Mouse (Mus musculus) spleen, postnatal 36 days (tissue): ENCODE data around the gene Zmynd10.

Source experiments
- DNase-seq, 2 experiments: peaks; one replicate each; pipeline ENCODE4 v3.0.0; 2022; ENCODE audit warnings: low spot score in 2 of 2, mixed read lengths in 1 of 2

The Zmynd10 gene

GRCm38 (mm10) chr9:107579023-107579900, 32.2 kb downstream of the Zmynd10 start:
- no peak for DNase-seq

DNA sequence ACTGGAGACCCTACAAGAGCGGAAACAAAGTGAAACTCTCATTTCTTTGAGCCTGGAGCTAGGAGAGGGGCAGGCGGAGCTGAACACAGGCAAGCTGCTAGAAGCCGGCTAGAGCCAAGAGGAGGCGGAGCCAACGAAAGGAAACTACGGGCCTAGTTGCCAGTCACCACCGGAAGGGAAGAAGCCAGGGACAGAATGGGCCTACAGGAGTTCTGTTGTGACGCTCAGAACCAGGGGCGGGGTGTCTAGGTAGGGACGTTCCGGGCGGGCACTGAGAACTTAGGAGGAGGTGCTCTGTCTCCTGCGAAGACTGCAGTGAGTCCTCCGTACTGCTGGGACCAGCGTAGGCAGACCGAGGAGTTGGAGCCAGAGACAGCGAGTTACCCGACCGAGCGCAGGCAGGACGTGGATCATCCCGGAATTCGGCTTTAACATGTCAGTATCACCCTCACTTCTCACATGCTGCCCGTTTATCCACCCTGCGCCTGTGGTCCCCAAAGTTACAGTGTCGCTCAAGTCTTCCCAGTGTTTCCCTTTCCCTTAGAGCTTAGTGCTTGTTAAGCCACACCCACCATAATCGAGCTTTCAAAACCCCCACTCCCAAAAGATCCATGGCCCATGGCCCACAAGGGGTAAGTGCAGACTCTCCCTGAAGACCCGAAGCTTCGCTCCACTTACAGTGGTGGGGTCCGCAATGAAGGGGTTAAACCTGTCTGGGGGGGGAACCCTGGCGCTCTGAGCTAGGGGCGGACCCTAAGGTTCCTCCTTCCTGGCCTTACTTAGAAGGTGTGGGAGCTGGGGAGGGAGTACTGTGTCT, 33.6 kb downstream of the Zmynd10 start, which contains the start of gene Hyal3:
Gene Hyal3, plus strand, starts transcription at position 318 of the 817 bp plus-strand sequence.
- DNase-seq = peak; percentile 85 to 89

DNA sequence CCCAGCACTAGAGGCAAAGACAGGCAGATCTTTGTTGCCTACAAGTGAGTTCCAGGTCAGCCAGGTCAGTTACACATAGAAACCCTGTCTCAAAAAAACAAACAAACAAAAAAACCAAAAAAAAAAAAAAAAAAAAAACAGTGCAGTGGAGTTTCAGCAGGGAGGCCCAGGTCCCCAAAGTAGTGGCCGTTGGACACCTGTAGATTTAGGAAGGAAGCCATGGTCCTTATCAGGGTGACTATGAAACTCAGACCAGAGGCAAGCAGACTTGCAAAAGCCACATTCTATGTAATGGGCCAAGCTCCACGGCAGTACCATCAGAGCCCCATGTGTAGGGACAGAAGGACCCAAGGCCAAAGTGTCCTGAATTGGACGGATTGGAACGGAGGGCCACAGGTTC, 34.5 kb downstream of the Zmynd10 start:
- DNase-seq = no peak

DNA sequence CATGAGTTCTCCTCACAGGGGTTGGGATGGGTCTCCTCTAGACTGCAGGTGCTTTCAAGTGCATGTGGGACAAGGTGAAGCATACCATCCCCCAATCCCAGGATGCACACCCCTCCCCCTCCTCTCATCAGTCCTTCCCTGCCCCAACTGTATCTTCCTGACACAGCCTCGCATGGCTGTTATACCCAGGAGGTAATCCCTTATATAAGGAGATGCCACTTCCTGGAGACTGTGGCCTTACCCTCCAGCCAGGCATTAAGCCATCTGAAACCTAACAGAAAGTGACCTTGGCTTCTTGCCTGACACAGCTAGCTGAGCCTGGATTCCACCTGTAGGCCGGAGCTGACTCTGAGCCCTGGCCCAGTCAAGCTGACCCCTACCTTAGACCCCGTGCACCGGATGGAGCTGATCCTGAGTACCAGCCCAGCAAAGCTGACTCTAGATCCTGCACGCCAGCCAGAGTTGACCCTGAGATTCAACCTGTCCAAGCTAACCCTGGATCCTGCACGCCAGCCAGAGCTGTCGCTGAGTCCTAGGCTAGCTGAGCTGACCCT, 35.5 kb downstream of the Zmynd10 start:
- DNase-seq = no peak

DNA sequence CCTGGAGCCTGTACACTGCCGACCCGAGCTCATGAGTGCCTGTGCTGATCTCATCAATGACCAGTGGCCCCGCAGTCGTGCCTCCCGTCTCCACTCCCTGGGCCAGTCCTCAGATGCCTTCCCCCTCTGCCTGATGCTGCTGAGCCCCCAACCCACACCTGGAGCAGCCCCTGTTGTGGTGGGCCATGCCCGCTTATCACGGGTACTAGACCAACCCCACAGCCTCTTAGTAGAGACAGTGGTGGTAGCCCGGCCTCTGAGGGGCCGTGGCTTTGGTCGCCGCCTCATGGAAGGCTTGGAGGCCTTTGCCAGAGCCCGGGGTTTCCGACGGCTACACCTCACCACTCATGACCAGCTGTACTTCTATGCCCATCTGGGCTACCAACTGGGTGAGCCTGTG, 36.1 kb downstream of the Zmynd10 start:
- no peak for DNase-seq

DNA sequence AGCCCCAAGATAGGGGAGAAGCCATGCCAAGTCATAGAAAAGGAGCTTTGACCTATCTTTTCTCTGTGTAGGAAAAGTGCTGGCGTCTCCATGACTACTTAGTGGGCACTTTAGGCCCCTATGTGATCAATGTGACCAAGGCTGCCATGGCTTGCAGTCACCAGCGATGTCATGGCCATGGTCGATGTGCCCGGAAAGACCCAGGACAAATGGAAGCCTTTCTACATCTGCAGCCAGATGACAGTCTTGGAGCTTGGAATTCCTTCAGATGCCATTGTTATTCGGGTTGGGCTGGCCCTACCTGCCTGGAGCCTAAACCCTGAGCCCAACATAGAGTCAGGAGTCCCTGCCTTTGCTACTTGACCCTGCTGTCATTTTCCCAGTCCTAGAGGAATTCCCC, 39.4 kb downstream of the Zmynd10 start:
- no peak for DNase-seq

DNA sequence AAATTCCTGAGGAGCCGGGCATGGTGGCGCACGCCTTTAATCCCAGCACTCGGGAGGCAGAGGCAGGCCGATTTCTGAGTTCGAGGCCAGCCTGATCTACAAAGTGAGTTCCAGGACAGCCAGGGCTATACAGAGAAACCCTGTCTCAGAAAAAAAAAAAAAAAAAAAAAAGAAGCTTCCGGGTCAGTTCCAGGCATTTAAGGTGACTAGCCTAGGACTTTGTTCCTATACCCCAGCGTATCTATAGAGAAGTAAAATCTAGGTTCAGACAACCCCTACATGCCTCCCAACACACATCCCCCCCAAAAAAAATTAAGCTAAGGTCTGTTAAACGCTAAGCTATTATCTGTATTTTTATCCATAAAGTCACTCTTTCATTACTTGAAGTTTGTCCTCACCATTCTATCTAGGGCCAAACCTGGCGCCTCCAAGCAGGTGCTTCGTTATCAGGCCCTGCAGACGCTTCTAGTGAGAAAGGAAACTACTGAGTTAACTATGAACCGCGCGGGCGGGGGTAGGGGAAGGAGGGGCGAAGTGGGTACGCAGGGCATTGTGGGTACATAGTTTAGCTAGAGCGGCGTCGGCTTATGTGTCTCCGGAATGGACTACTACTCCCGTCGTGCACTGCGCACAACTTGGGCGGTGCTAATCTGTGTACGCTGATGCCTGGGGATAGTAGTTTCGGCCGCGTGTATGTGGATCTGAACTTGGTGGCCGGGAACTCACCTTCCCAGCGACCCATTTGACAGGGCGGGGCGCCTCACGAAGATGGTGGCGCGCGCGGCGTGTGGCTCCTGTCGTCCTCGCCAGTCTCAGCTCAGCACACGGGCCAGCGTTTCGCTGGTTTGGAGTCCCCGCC, 40.1 kb downstream of the Zmynd10 start, which contains the start of gene Ifrd2:
Gene Ifrd2, plus strand, starts transcription at position 669 of the 859 bp plus-strand sequence.
- DNase-seq = peak; percentile 99

DNA sequence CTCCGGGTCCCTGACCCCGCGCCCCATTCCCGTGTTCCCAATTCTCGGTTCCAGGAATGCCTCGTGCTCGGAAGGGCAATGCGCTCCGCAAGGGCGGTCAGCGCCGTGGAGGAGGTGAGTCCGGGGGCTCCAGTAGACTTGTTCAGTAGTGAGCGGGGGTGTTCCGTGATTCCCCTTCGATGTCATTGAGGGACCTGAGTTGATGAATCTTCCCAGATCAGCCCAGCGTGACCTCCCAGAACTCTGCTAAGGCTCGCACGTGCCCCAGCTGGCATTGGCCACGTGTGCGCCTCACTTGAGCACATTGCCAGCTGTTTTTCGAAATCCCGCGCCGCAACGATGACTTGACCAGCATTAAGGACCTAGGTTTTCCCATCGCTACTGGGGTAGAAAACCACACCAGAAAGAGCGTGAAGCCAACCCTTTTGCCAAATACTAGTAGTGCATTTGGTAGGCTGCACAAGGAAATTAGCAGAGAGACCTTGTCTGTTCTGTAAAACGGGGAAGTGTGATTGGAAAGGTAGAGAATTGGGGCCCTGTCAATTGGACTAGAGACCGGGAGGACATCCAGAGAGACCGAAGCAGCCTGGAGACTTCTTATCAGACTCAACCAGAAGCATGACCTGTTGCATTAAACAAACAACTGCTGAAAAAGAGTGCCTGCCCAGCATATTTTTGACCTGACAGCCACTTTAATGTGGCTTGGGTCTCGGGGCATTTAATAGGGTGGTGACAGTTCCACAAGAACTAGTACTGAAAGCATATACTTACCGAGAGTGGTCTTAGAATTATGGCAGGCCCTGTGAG, 40.9 kb downstream of the Zmynd10 start:
- DNase-seq = peak in 1 of 2 experiments; percentile 70

DNA sequence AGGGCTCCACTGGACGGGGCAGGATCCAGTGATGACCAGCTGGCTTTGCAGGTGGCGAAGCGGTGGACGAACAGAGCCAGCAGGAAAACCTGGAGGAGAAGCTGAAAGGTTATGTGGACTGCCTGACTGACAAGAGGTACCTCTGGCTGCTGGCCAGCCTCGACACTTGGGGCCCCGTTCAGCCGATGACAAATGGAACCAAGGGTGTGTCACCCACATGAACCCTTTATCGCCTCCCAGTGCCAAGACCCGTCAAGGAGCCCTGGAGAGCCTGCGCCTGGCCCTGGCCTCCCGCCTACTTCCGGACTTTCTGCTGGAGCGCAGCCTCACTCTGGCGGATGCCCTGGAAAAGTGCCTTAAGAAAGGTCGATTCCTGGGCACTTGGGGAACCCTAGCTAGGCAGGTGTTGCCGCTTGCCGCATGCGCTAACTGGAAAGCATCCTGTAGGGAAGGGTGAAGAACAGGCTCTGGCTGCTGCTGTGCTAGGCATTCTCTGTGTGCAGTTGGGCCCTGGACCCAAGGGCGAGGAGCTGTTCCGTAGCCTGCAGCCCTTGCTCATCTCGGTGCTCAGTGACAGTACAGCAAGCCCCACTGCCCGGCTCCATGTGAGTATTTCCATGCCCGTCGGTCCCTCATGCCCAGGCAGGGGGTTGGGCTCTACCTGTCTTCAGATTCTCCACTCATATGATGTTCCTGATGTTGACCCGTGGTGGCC, 43.1 kb downstream of the Zmynd10 start:
- peak; percentile 60 to 76 for DNase-seq

DNA sequence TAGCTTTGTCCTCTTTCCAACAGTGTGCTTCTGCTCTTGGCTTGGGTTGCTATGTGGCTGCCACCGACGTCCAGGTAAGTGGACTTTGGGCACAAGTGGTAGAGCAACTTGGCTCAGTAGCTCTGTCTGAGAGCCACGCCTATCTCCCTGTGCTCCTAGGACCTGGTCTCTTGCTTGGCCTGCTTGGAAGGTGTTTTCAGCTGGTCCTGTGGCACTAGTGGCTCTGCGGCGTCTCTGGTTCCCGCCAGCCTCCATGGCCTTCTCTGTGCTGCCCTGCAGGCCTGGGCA, 43.6 kb downstream of the Zmynd10 start:
- DNase-seq = no peak

GRCm38 (mm10) chr9:107593101-107593976, 46.2 kb downstream of the Zmynd10 start:
- DNase-seq = no peak

DNA sequence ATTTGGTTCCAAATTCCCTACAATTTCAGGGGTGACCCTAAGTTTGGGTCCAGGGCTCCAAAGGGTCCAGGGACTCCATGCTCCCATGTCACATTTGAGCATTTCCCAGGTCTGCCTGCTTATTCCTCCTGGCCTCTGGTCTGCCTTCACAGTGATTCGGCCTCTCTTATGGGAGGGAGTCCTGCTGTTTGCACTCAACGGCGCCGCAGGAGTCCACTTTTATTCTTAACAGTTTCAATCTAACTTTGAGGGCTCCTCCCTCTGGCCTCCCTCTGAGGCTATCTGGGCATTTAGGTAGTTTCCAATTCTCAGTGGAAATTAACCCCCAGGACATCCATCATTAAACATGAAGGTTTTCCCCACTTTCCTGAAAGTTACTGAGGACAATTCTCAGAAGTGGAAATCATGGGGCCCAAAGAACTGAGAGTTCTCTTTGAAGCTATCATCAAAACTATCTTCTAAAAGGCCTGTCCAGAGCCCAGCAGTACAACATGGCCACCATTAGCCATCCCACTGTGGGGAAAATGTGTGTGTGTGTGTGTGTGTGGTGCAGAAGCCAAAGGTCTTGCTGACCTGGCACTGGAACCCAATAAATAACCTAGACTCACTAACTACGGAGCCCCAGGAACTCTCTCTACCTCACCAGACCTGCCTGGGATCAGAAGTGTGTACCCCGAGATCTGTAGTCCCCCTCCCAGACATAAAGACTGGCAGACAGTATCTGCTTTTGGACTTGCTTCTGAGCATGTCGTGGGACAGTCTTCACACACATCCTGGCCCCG, 47.4 kb downstream of the Zmynd10 start:
- DNase-seq = no peak

DNA sequence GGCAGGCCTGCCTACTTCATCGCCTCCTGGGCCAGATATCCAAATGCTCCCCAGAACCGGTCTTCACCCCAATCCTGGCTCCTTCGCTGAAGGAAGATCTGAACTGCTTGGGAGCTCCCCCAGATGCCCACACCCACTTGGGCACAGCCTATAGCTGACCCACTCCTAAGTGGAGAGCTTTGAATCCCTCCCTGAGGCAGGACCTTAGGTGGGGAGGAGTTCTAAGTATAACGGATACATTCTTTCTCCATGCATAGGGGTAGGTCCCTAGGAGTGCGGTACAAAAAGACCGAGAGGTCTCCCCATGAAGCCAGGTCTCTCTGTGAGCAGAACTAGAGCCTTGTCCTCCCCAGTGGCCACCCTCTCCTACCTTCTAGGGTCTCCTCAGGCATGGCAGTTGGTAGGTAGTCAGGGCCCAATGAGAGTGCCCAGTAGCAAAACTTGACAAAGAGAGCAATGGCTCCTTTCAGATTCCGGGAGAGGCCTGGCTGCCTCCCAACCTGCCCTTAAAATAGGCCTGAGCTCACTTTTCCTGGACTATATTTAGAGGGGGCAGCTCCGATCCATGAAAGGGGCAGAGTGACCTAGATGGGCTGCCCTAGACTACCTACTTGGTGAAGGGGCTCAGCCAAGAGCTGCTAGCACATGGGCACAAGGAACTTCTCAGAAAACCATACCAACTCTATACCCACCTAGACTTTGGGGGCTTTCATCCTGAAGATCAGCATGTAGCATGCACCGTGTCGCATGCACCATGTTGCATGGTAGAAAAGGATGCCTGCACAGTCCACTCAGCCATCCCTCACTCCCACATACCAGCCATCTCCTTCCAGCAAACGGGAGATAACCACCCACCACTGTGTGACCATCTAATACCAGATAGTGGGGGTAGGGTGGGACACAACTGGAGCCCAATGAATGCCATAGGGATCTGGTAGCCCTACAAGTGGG, 49.8 kb downstream of the Zmynd10 start:
- no peak for DNase-seq

DNA sequence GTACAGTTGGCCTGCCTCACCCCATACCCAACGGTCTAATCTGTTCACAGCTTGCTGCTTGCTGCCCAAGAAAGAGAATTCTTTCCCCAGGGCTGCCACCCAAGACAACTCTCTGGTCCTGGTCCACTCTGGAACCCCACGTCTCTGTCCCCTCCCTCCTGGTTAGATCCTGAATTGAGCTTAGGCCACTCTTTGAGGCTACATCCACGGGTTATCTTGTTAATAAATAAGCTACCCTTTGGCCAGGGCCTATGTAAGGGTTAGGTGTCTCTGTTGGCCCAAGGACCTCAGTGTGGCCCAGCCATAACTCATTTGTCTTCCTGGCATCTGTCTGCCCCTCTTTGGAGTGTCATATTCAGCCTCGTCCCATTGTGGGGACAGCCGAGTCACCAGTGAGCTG, 51.3 kb downstream of the Zmynd10 start:
- no peak for DNase-seq

- no peak for DNase-seq
Observed at GRCm38 (mm10) chr9:107599433-107599832, 52.3 kb downstream of the Zmynd10 start.

DNA sequence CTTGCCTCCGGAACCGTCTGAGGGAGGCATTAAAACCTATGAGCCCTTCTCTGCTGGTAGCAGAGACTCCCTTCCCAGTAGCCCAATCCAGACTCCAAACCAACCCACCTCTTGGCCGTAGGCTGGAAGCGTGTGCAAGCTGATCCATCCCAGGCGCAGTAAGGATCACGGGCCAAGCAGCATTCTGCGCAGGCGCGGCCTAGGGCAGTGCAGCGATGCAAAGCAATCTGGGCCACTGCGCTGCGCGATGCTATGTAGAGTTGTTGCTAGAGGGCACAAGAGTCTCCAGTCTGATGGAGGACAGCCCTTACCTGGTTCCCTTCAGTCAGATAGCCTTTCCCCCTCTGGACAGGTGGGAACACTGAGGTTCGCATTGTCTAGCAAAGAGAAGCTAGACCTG, 52.7 kb downstream of the Zmynd10 start:
- no peak for DNase-seq

GRCm38 (mm10) chr9:107600745-107601144, 53.6 kb downstream of the Zmynd10 start:
- no peak for DNase-seq
